Mouse (Mus musculus) lung, postnatal 0 days (tissue): ENCODE data around the gene 5330417C22Rik. TPM values are rescaled to one million over a fixed set of nuclear protein-coding genes. Genes with fewer than 3 reads are reported as not detected.

Source experiments
- ATAC-seq: fragments of 200-750 bp; cut with Nextera tagmentation; 2 replicates; pipeline ENCODE4 v1.8.0; 2017; ENCODE audit warnings: moderate library complexity
- DNase-seq: peaks from one replicate; pipeline ENCODE4 v3.0.0-alpha.2; 2016; ENCODE audit warnings: low spot score
- H3K27ac ChIP-seq: fragments of 300-500 bp; sonication (generic); 2 replicates; pipeline ENCODE4 v1.5.1; 2014; ENCODE audit warnings: antibody characterized with exemption, mild to moderate bottlenecking, low read length, mixed read lengths
- H3K27me3 ChIP-seq: fragments of 300-500 bp; sonication (generic); replicated peaks from 2 replicates; pipeline ENCODE4 v1.6.1; 2014; ENCODE audit warnings: low read length, mixed read lengths; ENCODE audit not compliant: insufficient read depth
- H3K36me3 ChIP-seq: fragments of 300-500 bp; sonication (generic); 2 replicates; pipeline ENCODE4 v1.6.1; 2014; ENCODE audit warnings: low read length, mixed read lengths; ENCODE audit not compliant: insufficient read depth
- H3K4me1 ChIP-seq: fragments of 300-500 bp; sonication (generic); 2 replicates; pipeline ENCODE4 v1.6.1; 2014; ENCODE audit warnings: antibody characterized with exemption, low read depth, low read length, mixed read lengths; ENCODE audit not compliant: insufficient read depth
- H3K4me2 ChIP-seq: fragments of 300-500 bp; sonication (generic); replicated peaks from 2 replicates; pipeline ENCODE4 v1.6.1; 2014; ENCODE audit warnings: low read depth, mild to moderate bottlenecking, low read length, moderate library complexity, mixed read lengths
- H3K4me3 ChIP-seq: fragments of 300-500 bp; sonication (generic); 2 replicates; pipeline ENCODE4 v1.5.1; 2014; ENCODE audit warnings: low read depth, low read length
- H3K9ac ChIP-seq: fragments of 300-500 bp; sonication (generic); replicated peaks from 2 replicates; pipeline ENCODE4 v1.6.1; 2014; ENCODE audit warnings: low read depth, mild to moderate bottlenecking
- H3K9me3 ChIP-seq: fragments of 300-500 bp; sonication (generic); 2 replicates; pipeline ENCODE4 v1.6.1; 2016; ENCODE audit warnings: low read length, mixed read lengths
- CTCF ChIP-seq: IDR thresholded peaks from 2 replicates; pipeline ENCODE4 v1.5.1; 2016; ENCODE audit warnings: antibody characterized with exemption, mild to moderate bottlenecking
- EP300 ChIP-seq: IDR thresholded peaks from 2 replicates; pipeline ENCODE4 v1.6.1; 2016; ENCODE audit warnings: antibody characterized with exemption, mild to moderate bottlenecking, control low read depth
- WGBS: fragments of 180-500 bp; shearing (Covaris S2); extraction: QIAGEN DNeasy Blood & Tissue Kit; methylation state at CpG from one replicate; pipeline ENCODE4 v1.1.7; 2014; 5-methylcytosine and 5-hydroxymethylcytosine counted together
- polyA plus RNA-seq: library from polyadenylated mRNA; unstranded; fragments of >200 nt; fragmentation: Nextera tagmentation; extraction: Ambion mirVana; gene quantifications from 2 replicates; pipeline ENCODE4 v1.2.1, GENCODE M21; 2015

5330417C22Rik gene
- polyA plus RNA-seq: 32.4 and 45.7 TPM in 2 replicates

GRCm38 (mm10) chr3:108536517-108537260 is at the start of gene 5330417C22Rik:
Gene 5330417C22Rik (minus strand): TSS chr3:108536536.
- Histone ChIP-seq H3K27ac (no peak within 1 kb of the TSS), H3K9me3 (no peaks in the 10 kb centered on the region), H3K36me3 (no peaks in the 10 kb centered on the region), H3K4me3 (peak within 1 kb of the TSS; percentile 20), H3K27me3 (0 out of 2 replicates have a peak, but pooled peaks cover 3% of the 10 kb centered on the region), H3K4me2 (peak within 1 kb of the TSS; percentile 51), H3K9ac (no peak within 1 kb of the TSS), H3K4me1 (no peaks in the 10 kb centered on the region)
- ATAC-seq: peak; percentile 70
- under 1% methylated on average over 28 of the region's 35 CpGs for whole genome bisulfite sequencing
- peak; percentile 76 for DNase-seq
- TF ChIP-seq CTCF: no peak
- no peak for TF ChIP-seq EP300

- no peak for ATAC-seq
- DNase-seq: no peak
- no peak overlapping the region for H3K9ac ChIP-seq
- H3K4me3 ChIP-seq: no peak overlapping the region
- no peak overlapping the region for H3K27ac ChIP-seq
- no peak overlapping the region for H3K4me2 ChIP-seq
- H3K4me1 ChIP-seq: no peaks in the 10 kb centered on the region
- no peaks in the 10 kb centered on the region for H3K27me3 ChIP-seq
- no peaks in the 10 kb centered on the region for H3K36me3 ChIP-seq
- H3K9me3 ChIP-seq: no peaks in the 10 kb centered on the region
- 71% methylated on average over 4 of the region's 4 CpGs for WGBS
- TF ChIP-seq CTCF (no peak), EP300 (no peak)
These were observed 48.2 kb upstream of the 5330417C22Rik start for GRCm38 (mm10) chr3:108584580-108584979.

- Histone ChIP-seq H3K4me2 (no peak overlapping the region), H3K4me1 (no peaks in the 10 kb centered on the region), H3K27ac (no peak overlapping the region), H3K9ac (no peak overlapping the region), H3K9me3 (no peaks in the 10 kb centered on the region), H3K4me3 (no peak overlapping the region), H3K27me3 (no peaks in the 10 kb centered on the region), H3K36me3 (no peaks in the 10 kb centered on the region)
- WGBS: 83% methylated on average over 5 of the region's 5 CpGs
- ATAC-seq (no peak), DNase-seq (no peak)
- TF ChIP-seq CTCF: no peak
- no peak for TF ChIP-seq EP300
These were observed 37.7 kb upstream of the 5330417C22Rik start for GRCm38 (mm10) chr3:108574018-108574417.

DNA sequence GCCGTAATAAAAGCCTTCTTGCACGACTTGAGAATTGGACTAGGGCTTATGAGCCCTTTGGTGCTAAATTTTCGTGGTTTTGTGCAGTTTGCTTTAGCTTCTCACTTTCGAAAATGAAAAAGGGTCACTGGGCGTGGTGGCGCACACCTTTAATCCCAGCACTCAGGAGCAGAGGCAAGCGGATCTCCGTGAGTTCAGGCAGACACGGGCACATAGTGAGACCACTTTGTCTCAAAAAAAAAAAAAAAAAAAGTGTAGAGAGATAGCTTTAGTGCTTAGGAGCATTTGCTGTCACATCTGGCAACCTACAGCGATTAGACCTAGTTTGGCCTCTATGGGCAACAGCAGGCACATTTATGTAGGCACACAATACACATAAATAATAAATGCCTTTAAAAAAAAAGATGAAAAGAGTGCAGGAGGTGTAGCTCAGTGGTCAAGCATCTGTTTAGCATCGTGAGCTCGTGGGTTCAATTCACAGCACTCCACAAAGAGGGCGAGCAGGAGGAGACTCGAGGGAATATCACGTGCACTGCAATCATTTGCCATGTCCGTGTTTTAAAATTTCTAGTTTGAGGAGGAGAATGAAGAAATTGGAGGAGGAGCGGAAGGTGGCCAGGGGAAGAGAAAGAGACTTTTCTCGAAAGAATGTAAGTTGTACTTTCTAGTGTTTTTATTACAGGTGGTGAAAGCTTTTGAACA is 36.1 kb upstream of the 5330417C22Rik start:
- Histone ChIP-seq H3K9ac (peak overlapping the region; percentile 85), H3K36me3 (no peaks in the 10 kb centered on the region), H3K27ac (peak overlapping the region; percentile 81; the same call in 1 of the 2 replicates), H3K4me3 (peak overlapping the region; percentile 83), H3K4me1 (no peaks in the 10 kb centered on the region), H3K4me2 (peak overlapping the region; percentile 71), H3K9me3 (no peaks in the 10 kb centered on the region), H3K27me3 (no peaks in the 10 kb centered on the region)
- no peak for ATAC-seq
- TF ChIP-seq CTCF (no peak), EP300 (no peak)
- DNase-seq: no peak
- 43% methylated on average over 18 of the region's 18 CpGs for WGBS

DNA sequence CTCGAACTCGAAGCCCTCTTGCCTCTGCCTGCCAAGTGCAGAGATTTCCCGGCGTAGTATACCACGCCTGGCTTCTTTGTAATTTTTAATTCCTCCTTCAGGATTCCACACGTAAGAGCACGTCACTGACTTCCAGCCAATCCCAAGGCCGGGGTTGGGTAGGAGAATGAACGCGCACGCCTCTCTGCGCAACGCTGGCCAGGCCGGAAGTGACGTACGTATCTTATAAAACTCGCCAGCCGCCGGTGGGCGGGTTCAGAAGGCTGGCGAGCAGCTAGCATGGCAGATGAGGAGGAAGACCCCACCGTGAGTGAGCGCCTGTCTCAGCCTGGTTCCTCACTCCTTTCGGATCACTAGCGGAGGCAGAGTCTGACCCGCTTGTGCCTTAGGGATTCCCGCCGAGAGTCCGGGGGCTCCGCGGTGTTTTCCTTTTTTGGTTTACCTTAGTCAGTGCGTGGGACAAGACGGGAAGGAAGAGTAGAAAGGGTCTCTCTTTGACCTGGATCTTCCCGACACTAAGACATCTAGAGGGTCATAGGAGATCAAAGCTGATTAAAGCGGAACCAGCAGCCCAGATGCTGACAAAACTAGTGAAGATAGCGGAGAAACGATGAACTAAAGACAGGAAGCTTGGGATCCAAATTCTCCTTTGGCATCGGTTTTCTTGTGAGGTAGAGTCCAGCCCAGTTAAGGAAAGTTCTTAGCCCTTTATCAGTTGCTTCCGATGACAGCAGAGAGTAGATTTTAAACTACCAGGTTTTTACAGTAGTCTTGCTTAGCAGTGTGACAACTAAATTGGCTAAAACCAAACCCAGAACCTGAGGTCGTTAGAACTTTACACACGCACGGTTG is 35.3 kb upstream of the 5330417C22Rik start, which contains the start of gene Taf13:
Gene Taf13, plus strand, starts transcription at position 256 of the 852 bp plus-strand sequence.
- peak within 1 kb of the TSS; percentile 83 for H3K4me3 ChIP-seq
- no peaks in the 10 kb centered on the region for H3K36me3 ChIP-seq
- TF ChIP-seq EP300 (peak; percentile 56; the same call in 1 of the 2 replicates), CTCF (no peak)
- peak; percentile 99 for DNase-seq
- peak within 1 kb of the TSS; percentile 85 for H3K9ac ChIP-seq
- H3K27me3 ChIP-seq: no peaks in the 10 kb centered on the region
- WGBS: under 1% methylated on average over 42 of the region's 42 CpGs
- ATAC-seq: peak; percentile 100
- H3K27ac ChIP-seq: peak within 1 kb of the TSS; percentile 81
- H3K4me2 ChIP-seq: peak within 1 kb of the TSS; percentile 71
- no peaks in the 10 kb centered on the region for H3K4me1 ChIP-seq
- no peaks in the 10 kb centered on the region for H3K9me3 ChIP-seq
